In genomic region chr2:119543656-119544055, GRCm38 (mm10) we compare ENCODE assay signal across 13 mouse cellular contexts.
"Had no signal": no experiment of that assay in that cellular context is flagged by ENCODE, and none has a peak within 500 bp of the region (broad histone marks: within the 10 kb centered on the region; RNA-seq: fewer than 3 reads in every experiment).

No protein-coding gene starts in this region.

- DNase-seq: gastrocnemius, adult 2 months; gastrocnemius, postnatal 10 days; gastrocnemius, postnatal 25 days; heart, adult 18-20 months; heart, postnatal 10 days; heart, postnatal 4 days; kidney, adult 18-20 months; kidney, adult 8-10 months; kidney, postnatal 10 days; kidney, postnatal 25 days; kidney, postnatal 4 days; liver; liver, embryonic 13.5 days had no signal
